Mouse (Mus musculus): ENCODE measurements around the gene Gm17018. TPM values are rescaled to one million over a fixed set of nuclear protein-coding genes. Genes with fewer than 3 reads are reported as not detected.

Gm17018 gene
- 4.6 and 6.0 TPM in 2 replicates for polyA plus RNA-seq (2012; rRNA removed)

DNA sequence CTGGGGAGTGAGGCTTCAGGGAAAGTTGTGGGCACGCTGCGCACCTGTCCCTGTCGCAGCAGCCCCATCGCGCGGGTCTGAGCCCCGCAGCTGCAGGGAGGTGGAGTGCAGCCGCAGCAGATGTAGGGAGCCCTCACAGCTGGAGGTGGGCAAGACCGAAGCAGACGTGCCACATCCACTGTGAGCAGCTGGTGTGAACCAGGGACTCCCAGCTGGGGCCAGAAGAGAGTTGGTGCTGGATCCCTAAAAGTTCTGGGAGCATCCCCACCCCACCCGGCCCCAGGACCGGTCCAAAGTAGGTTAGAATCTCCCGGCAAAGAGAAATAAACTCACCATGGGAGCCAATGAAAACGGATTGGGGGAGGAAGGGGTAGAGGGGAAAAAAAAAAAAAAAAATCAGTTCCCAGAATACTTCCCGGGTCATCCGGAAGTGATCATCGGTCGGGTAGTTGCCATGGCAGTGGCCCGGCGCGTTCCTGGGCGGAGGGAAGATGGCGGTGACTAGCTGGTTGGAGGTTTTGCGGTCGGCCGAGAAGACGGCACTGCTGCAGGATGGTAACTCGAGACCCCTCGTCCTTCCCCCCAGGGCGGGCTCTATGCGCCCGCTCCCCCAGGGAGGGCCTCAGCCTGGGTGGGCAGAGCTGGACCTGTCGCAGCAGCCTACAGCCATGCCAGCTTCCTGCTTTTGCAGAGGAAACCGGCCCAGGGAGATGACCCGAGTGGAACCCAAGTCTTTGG is at the start of gene Gm17018, which contains the start of gene Poll:
TSS of gene Gm17018 (plus strand) at position 463 of the 738 bp plus-strand sequence.
TSS of gene Poll (minus strand) at position 379 of the 738 bp plus-strand sequence.

Other genes starting within 250 kb of the Gm17018 start
- 13.3 and 20.1 TPM in 2 replicates for gene Btrc, start 196.9 kb upstream of the Gm17018 start, polyA plus RNA-seq (2012; rRNA removed)
- 14.2 and 16.1 TPM in 2 replicates for gene Poll, start 84 bp upstream of the Gm17018 start, polyA plus RNA-seq (2012; rRNA removed)
- 154 and 155 TPM in 2 replicates for gene Fbxw4, start 99.7 kb downstream of the Gm17018 start, polyA plus RNA-seq (2012; rRNA removed)
- 4.9 and 5.6 TPM in 2 replicates for gene Fgf8, start 182.3 kb downstream of the Gm17018 start, polyA plus RNA-seq (2012; rRNA removed)
- 64.4 and 82.1 TPM in 2 replicates for gene Npm3, start 189.0 kb downstream of the Gm17018 start, polyA plus RNA-seq (2012; rRNA removed)
- 19.1 and 19.2 TPM in 2 replicates for gene Mgea5, start 223.2 kb downstream of the Gm17018 start, polyA plus RNA-seq (2012; rRNA removed)